Mouse (Mus musculus) lung, embryonic 15.5 days (tissue): ENCODE data around the gene Npb. TPM values are rescaled to one million over a fixed set of nuclear protein-coding genes. Genes with fewer than 3 reads are reported as not detected.

ENCODE experiments used
- ATAC-seq: fragments of 200-750 bp; cut with Nextera tagmentation; 2 replicates; pipeline ENCODE4 v1.8.0; 2017; ENCODE audit warnings: moderate number of reproducible peaks, borderline replicate concordance; ENCODE audit not compliant: low FRiP score, low TSS enrichment; ENCODE audit errors: extremely low read depth
- H3K27ac ChIP-seq: fragments of 300-500 bp; sonication (generic); 2 replicates; pipeline ENCODE4 v1.5.1; 2015; ENCODE audit warnings: moderate library complexity, mild to moderate bottlenecking, inconsistent platforms
- H3K27me3 ChIP-seq: fragments of 300-500 bp; sonication (generic); 2 replicates; pipeline ENCODE4 v1.6.1; 2015; ENCODE audit warnings: inconsistent platforms
- H3K36me3 ChIP-seq: fragments of 300-500 bp; sonication (generic); 2 replicates; pipeline ENCODE4 v1.6.1; 2015; ENCODE audit warnings: inconsistent platforms
- H3K4me1 ChIP-seq: fragments of 300-500 bp; sonication (generic); 2 replicates; pipeline ENCODE4 v1.6.1; 2015; ENCODE audit warnings: inconsistent platforms
- H3K4me2 ChIP-seq: fragments of 300-500 bp; sonication (generic); 2 replicates; pipeline ENCODE4 v1.6.1; 2015; ENCODE audit warnings: inconsistent platforms, mild to moderate bottlenecking, moderate library complexity
- H3K4me3 ChIP-seq: fragments of 300-500 bp; sonication (generic); 2 replicates; pipeline ENCODE4 v1.5.1; 2015; ENCODE audit warnings: mild to moderate bottlenecking, inconsistent platforms
- H3K9ac ChIP-seq: fragments of 300-500 bp; sonication (generic); 2 replicates; pipeline ENCODE4 v1.6.1; 2015; ENCODE audit warnings: inconsistent platforms
- H3K9me3 ChIP-seq: fragments of 300-500 bp; sonication (generic); 2 replicates; pipeline ENCODE4 v1.6.1; 2016; ENCODE audit warnings: inconsistent platforms
- WGBS: fragments of 180-500 bp; shearing (Covaris S2); methylation state at CpG from one replicate; pipeline ENCODE4 v1.1.7; 2015; 5-methylcytosine and 5-hydroxymethylcytosine counted together
- polyA plus RNA-seq: library from polyadenylated mRNA; unstranded; fragments of >200 nt; fragmentation: Nextera tagmentation; extraction: Ambion mirVana; gene quantifications from 2 replicates; pipeline ENCODE4 v1.2.1, GENCODE M21; 2015

Gene Npb
- polyA plus RNA-seq, 1 experiment from 2014 or later = 1.4 TPM

GRCm38 (mm10) chr11:120618619-120619535 is 10.6 kb downstream of the Npb start:
- Histone ChIP-seq H3K4me3 (no peak overlapping the region), H3K27ac (no peak overlapping the region), H3K36me3 (peaks cover 52% of the 10 kb centered on the region), H3K9ac (no peak overlapping the region), H3K27me3 (no peaks in the 10 kb centered on the region), H3K4me1 (peaks cover 18% of the 10 kb centered on the region), H3K9me3 (no peaks in the 10 kb centered on the region), H3K4me2 (no peak overlapping the region)
- ATAC-seq = no peak
- 87% methylated on average over 25 of the region's 25 CpGs for WGBS

GRCm38 (mm10) chr11:120620195-120620594 is 11.9 kb downstream of the Npb start:
- Histone ChIP-seq H3K27ac (no peak overlapping the region), H3K4me3 (no peak overlapping the region), H3K36me3 (peaks cover 43% of the 10 kb centered on the region), H3K27me3 (no peaks in the 10 kb centered on the region), H3K9me3 (no peaks in the 10 kb centered on the region), H3K4me2 (no peak overlapping the region), H3K9ac (no peak overlapping the region), H3K4me1 (peaks cover 24% of the 10 kb centered on the region)
- WGBS = 90% methylated on average over 14 of the region's 14 CpGs
- ATAC-seq = no peak

GRCm38 (mm10) chr11:120622805-120623204 is 14.5 kb downstream of the Npb start:
- peaks cover 21% of the 10 kb centered on the region for H3K4me1 ChIP-seq
- H3K27ac ChIP-seq = no peak overlapping the region
- H3K9me3 ChIP-seq = no peaks in the 10 kb centered on the region
- H3K36me3 ChIP-seq = peaks cover 50% of the 10 kb centered on the region
- no peak for ATAC-seq
- WGBS = 88% methylated on average over 6 of the region's 6 CpGs
- H3K4me2 ChIP-seq = no peak overlapping the region
- H3K27me3 ChIP-seq = no peaks in the 10 kb centered on the region
- no peak overlapping the region for H3K9ac ChIP-seq
- no peak overlapping the region for H3K4me3 ChIP-seq

- WGBS = 11% methylated on average over 30 of the region's 30 CpGs
- peaks cover 45% of the 10 kb centered on the region for H3K36me3 ChIP-seq
- no peaks in the 10 kb centered on the region for H3K27me3 ChIP-seq
- no peaks in the 10 kb centered on the region for H3K9me3 ChIP-seq
- peak overlapping the region; percentile 75 for H3K4me3 ChIP-seq
- peak overlapping the region; percentile 93 for H3K4me2 ChIP-seq
- peaks cover 18% of the 10 kb centered on the region for H3K4me1 ChIP-seq
- peak overlapping the region; percentile 70 for H3K9ac ChIP-seq
- H3K27ac ChIP-seq = peak overlapping the region; percentile 77
- peak; percentile 78 for ATAC-seq
Observed at GRCm38 (mm10) chr11:120623961-120624679, 15.8 kb downstream of the Npb start.

- under 1% methylated on average over 53 of the region's 53 CpGs for WGBS
Observed at GRCm38 (mm10) chr11:120624680-120625111, 16.4 kb downstream of the Npb start.

GRCm38 (mm10) chr11:120625152-120625775 is 17.0 kb downstream of the Npb start, which contains the start of gene Sirt7:
Gene Sirt7, minus strand, starts transcription at chr11:120625240.
- peak within 1 kb of the TSS; percentile 75 for H3K4me3 ChIP-seq
- H3K27ac ChIP-seq = peak within 1 kb of the TSS; percentile 77
- peak within 1 kb of the TSS; percentile 70 for H3K9ac ChIP-seq
- ATAC-seq = peak; percentile 19; the same call in 1 of the 2 replicates
- no peaks in the 10 kb centered on the region for H3K27me3 ChIP-seq
- H3K9me3 ChIP-seq = no peaks in the 10 kb centered on the region
- peaks cover 28% of the 10 kb centered on the region for H3K4me1 ChIP-seq
- 18% methylated on average over 5 of the region's 5 CpGs for WGBS
- peak within 1 kb of the TSS; percentile 93 for H3K4me2 ChIP-seq
- peaks cover 38% of the 10 kb centered on the region for H3K36me3 ChIP-seq

More at GRCm38 (mm10) chr11:120624680-120625111, 16.4 kb downstream of the Npb start:
- Histone ChIP-seq H3K4me2 (peak overlapping the region; percentile 93), H3K27ac (peak overlapping the region; percentile 77), H3K9ac (peak overlapping the region; percentile 70), H3K36me3 (peaks cover 44% of the 10 kb centered on the region), H3K9me3 (no peaks in the 10 kb centered on the region), H3K4me3 (peak overlapping the region; percentile 75), H3K4me1 (peaks cover 22% of the 10 kb centered on the region), H3K27me3 (no peaks in the 10 kb centered on the region)
- ATAC-seq = peak; percentile 79; the same call in 1 of the 2 replicates

- 89% methylated on average over 11 of the region's 11 CpGs for WGBS
- H3K4me3 ChIP-seq = no peak overlapping the region
- no peak overlapping the region for H3K9ac ChIP-seq
Observed at GRCm38 (mm10) chr11:120626785-120627467, 18.6 kb downstream of the Npb start.

GRCm38 (mm10) chr11:120627468-120628300 is 19.4 kb downstream of the Npb start:
- H3K36me3 ChIP-seq = peaks cover 24% of the 10 kb centered on the region
- H3K27ac ChIP-seq = no peak overlapping the region
- no peak overlapping the region for H3K4me2 ChIP-seq
- peaks cover 50% of the 10 kb centered on the region for H3K4me1 ChIP-seq
- H3K9ac ChIP-seq = no peak overlapping the region
- H3K27me3 ChIP-seq = no peaks in the 10 kb centered on the region
- ATAC-seq = no peak
- H3K9me3 ChIP-seq = no peaks in the 10 kb centered on the region
- H3K4me3 ChIP-seq = no peak overlapping the region
- 75% methylated on average over 22 of the region's 22 CpGs for WGBS

More at GRCm38 (mm10) chr11:120626785-120627467, 18.6 kb downstream of the Npb start:
- H3K36me3 ChIP-seq = peaks cover 27% of the 10 kb centered on the region
- H3K27ac ChIP-seq = no peak overlapping the region
- H3K4me1 ChIP-seq = peaks cover 45% of the 10 kb centered on the region
- H3K9me3 ChIP-seq = no peaks in the 10 kb centered on the region
- no peak for ATAC-seq
- no peak overlapping the region for H3K4me2 ChIP-seq
- H3K27me3 ChIP-seq = no peaks in the 10 kb centered on the region

- Histone ChIP-seq H3K9me3 (no peaks in the 10 kb centered on the region), H3K4me3 (peak overlapping the region; percentile 1; the same call in 1 of the 2 replicates), H3K9ac (no peak overlapping the region), H3K36me3 (peaks cover 18% of the 10 kb centered on the region), H3K4me1 (peaks cover 48% of the 10 kb centered on the region), H3K27ac (no peak overlapping the region), H3K27me3 (no peaks in the 10 kb centered on the region), H3K4me2 (no peak overlapping the region)
- 94% methylated on average over 23 of the region's 23 CpGs for WGBS
- no peak for ATAC-seq
Observed at GRCm38 (mm10) chr11:120628601-120629340, 20.5 kb downstream of the Npb start.

GRCm38 (mm10) chr11:120629341-120629730 is 21.1 kb downstream of the Npb start:
- Histone ChIP-seq H3K27me3 (no peaks in the 10 kb centered on the region), H3K36me3 (peaks cover 18% of the 10 kb centered on the region), H3K9ac (no peak overlapping the region), H3K9me3 (no peaks in the 10 kb centered on the region), H3K4me3 (peak overlapping the region; percentile 1; the same call in 1 of the 2 replicates), H3K4me1 (peaks cover 49% of the 10 kb centered on the region), H3K4me2 (no peak overlapping the region), H3K27ac (0 out of 2 replicates have a peak overlapping the region, but pooled peaks have one; percentile 15)
- 74% methylated on average over 23 of the region's 23 CpGs for WGBS
- no peak for ATAC-seq
